Mouse (Mus musculus): ENCODE measurements around the gene H2-M2.

The H2-M2 gene

DNA sequence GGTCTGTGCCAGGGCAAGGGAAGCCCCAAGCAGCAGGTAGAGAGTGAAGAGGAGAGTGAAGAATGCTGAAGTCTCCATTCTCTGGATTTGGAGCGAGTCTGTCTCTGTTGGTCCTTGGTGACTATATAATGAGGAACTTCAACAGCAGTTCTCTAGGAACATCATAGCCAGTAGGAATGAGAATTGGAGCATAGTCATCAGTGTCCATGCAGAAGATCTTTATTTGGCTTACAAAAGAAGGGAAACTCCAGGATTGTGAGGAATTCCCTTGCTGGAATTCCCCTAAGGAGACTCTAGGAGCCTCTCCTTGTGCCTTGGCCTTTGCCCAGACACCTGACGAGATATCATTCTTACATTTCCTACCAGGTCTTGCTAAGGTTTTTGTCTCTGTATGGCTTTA lies at the start of gene H2-M2:
H2-M2 (minus strand) TSS at position 101 of the 400 bp plus-strand sequence.
- no peak for ATAC-seq (ENCODE audit: low TSS enrichment)

DNA sequence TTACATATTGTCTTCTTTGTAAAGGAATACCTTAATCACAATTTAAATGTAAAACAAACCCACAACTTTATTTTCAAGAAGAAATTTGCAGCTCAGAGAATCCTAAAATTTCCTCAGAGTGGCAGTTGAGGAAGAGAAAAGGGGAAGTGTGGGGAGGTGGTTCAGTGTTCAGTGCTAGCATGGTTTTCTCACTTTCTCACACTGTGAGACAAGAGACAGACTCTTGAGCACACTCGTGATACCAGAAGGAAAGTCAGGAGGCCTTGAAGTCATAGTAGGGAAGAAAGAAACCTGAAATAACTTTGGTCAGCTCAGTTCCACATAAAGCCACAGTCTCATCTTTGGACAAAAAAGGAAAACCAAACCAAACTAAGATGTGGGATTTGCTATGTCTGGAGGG lies 42.1 kb upstream of the H2-M2 start:
- peak; percentile 93 for ATAC-seq (ENCODE audit: low TSS enrichment)

DNA sequence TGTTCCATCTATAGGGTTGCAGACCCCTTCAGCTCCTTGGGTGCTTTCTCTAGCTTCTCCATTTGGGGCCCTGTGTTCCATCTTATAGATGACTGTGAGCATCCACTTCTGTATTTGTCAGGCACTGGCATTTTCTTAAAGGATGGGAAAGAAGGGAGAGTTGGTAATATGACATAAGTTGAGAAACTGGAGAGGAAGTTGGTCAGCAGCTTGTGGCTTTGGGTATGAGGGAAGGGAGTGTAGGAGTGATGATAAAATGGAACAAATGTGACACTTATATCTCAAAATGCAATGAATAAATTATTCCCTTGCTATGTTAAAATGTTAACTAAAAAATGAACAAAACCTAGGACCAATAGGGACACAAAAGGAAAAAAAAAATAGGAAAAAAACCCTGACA lies 41.3 kb upstream of the H2-M2 start:
- peak; percentile 94 for ATAC-seq (ENCODE audit: low TSS enrichment)

DNA sequence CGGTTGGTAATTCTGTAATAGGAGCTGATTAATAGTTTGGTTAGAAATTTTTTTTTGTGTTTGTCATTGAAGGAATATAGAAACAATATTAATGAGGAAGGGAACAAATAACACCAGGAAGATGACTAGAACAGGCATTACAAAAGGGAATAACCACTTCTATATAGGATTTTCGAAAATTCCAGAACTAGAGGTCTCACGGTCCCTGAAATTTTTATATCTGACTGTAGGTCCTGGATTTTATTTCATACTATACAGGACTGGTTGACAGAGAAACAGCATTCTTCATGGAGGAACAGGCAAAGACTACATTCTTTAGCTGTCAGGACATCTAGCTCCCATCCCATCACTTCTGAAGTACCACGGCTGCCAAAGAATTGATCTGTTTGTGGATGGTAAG lies 24.4 kb upstream of the H2-M2 start, which contains the start of gene Olfr111:
Olfr111 (plus strand) TSS at position 301 of the 400 bp plus-strand sequence.
- no peak for ATAC-seq (ENCODE audit: low TSS enrichment)

DNA sequence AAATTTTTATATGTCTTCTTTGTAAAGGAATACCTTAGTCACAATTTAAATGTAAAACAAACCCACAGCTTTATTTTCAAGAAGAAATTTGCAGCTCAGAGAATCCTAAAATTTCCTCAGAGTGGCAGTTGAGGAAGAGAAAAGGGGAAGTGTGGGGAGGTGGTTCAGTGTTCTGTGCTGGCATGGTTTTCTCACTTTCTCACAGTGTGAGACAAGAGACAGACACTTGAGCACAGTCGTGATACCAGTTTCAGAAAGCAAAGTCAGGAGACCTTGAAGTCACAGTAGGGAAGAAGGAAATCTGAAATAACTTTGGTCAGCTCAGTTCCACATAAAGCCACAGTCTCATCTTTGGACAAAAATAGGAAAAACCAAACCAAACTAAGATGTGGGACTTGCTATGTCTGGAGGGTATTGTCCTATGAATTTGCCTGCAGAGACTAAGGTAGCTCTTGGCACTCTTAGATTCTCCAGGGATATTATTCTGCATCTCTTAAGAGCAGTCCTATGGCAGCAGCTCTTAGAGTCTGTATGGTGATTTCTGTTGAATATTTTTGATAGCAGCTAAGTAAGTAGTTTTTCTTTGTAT lies 8.7 kb upstream of the H2-M2 start, which contains the start of gene Olfr110:
Olfr110 (plus strand) TSS at position 539 of the 589 bp plus-strand sequence.
- ATAC-seq (ENCODE audit: low TSS enrichment) = peak; percentile 69

DNA sequence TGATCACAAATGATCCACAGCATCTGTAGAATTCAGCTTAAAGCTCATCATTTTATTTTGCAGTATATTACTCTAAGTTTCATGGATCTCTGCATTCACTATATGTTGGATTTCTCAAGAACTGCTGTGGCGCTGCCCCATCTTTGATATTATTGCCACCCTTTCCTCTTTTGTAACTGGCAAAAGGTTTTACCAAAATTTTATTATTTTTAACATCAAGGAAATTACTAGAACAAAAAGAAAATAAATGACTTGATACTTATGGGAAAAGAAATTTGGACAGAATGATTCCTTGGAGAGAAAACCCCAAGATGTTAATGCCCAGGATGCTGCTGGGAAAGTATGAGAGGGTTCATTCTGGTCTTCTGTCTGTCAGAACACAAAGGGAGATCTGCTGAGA lies 24.7 kb downstream of the H2-M2 start, which contains the start of gene Olfr109:
Olfr109 (plus strand) TSS at position 301 of the 400 bp plus-strand sequence.
- no peak for ATAC-seq (ENCODE audit: low TSS enrichment)

DNA sequence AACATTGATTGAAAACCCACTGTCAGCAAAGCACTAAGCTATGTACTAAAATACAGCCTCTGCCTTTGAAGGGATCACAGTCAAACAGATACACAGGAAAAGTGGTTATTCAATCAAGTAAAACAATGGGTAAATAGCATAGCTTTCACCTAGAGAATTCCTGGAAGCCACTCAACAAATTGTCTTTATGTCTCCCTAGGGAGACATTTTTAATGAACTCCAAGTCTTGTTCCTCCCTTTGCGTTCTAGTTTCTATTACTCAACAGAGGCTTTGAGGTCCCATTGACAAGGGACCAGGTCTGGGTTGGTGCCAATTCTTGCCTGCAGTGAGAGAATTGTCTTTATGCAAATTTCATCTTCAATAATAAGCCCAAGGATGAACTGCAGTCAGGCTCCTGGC lies 38.2 kb downstream of the H2-M2 start, which contains the start of gene Olfr108:
Olfr108 (plus strand) TSS at position 301 of the 400 bp plus-strand sequence.
- ATAC-seq (ENCODE audit: low TSS enrichment) = no peak
